Mouse (Mus musculus) forebrain, postnatal 0 days (tissue): ENCODE measurements around the gene Cdx2. TPM values are rescaled to one million over a fixed set of nuclear protein-coding genes. Genes with fewer than 3 reads are reported as not detected.

Source experiments
- ATAC-seq: fragments of 200-750 bp; cut with Nextera tagmentation; 2 replicates; pipeline ENCODE4 v1.8.0; 2017; ENCODE audit warnings: mild to moderate bottlenecking, moderate library complexity
- DNase-seq: peaks from one replicate; pipeline ENCODE4 v3.0.0-alpha.2; 2015
- H3K27ac ChIP-seq: fragments of 300-500 bp; sonication (generic); 2 replicates; pipeline ENCODE4 v1.5.1; 2014; ENCODE audit warnings: low read depth, mild to moderate bottlenecking, antibody characterized with exemption, low read length, moderate library complexity, mixed read lengths
- H3K27me3 ChIP-seq: fragments of 300-500 bp; sonication (generic); 2 replicates; pipeline ENCODE4 v1.6.1; 2014; ENCODE audit warnings: mild to moderate bottlenecking, low read length, mixed read lengths; ENCODE audit not compliant: insufficient read depth
- H3K36me3 ChIP-seq: fragments of 300-500 bp; sonication (generic); 2 replicates; pipeline ENCODE4 v1.6.1; 2014; ENCODE audit warnings: mild to moderate bottlenecking, moderate library complexity; ENCODE audit not compliant: insufficient read depth
- H3K4me1 ChIP-seq: fragments of 300-500 bp; sonication (generic); 2 replicates; pipeline ENCODE4 v1.6.1; 2014; ENCODE audit warnings: antibody characterized with exemption; ENCODE audit not compliant: insufficient read depth
- H3K4me2 ChIP-seq: fragments of 300-500 bp; sonication (generic); 2 replicates; pipeline ENCODE4 v1.6.1; 2014; ENCODE audit warnings: low read depth, mild to moderate bottlenecking, moderate library complexity
- H3K4me3 ChIP-seq: fragments of 300-500 bp; sonication (generic); 2 replicates; pipeline ENCODE4 v1.5.1; 2014; ENCODE audit warnings: low read depth, low read length, mixed read lengths
- H3K9ac ChIP-seq: fragments of 300-500 bp; sonication (generic); 2 replicates; pipeline ENCODE4 v1.6.1; 2014; ENCODE audit warnings: mild to moderate bottlenecking
- H3K9me3 ChIP-seq: fragments of 300-500 bp; sonication (generic); 2 replicates; pipeline ENCODE4 v1.6.1; 2016; ENCODE audit warnings: low read length
- CTCF ChIP-seq: sonication (generic); IDR thresholded peaks from 2 replicates; pipeline ENCODE4 v1.5.1; 2016; ENCODE audit warnings: antibody characterized with exemption, control low read depth, low read depth
- WGBS: fragments of 180-500 bp; shearing (Covaris S2); extraction: QIAGEN DNeasy Blood & Tissue Kit; methylation state at CpG from one replicate; pipeline ENCODE4 v1.1.7; 2014; 5-methylcytosine and 5-hydroxymethylcytosine counted together
- polyA plus RNA-seq: library from polyadenylated mRNA; unstranded; fragments of >200 nt; fragmentation: Nextera tagmentation; extraction: Ambion mirVana; gene quantifications from 2 replicates; pipeline ENCODE4 v1.2.1, GENCODE M21; 2015
- total RNA-seq: library from RNA; depleted of rRNA; stranded (reverse); fragments of >200 nt; gene quantifications from 2 replicates; pipeline ENCODE4 v1.2.3, GENCODE M21; 2014

The Cdx2 gene
- total and polyA plus RNA-seq, 2 experiments from 2014 or later = not detected

- Histone ChIP-seq H3K4me2 (no peak overlapping the region), H3K27ac (no peak overlapping the region), H3K9ac (no peak overlapping the region), H3K9me3 (no peaks in the 10 kb centered on the region), H3K36me3 (no peaks in the 10 kb centered on the region), H3K4me3 (no peak overlapping the region), H3K27me3 (peaks cover 57% of the 10 kb centered on the region), H3K4me1 (no peaks in the 10 kb centered on the region)
- WGBS = 21% methylated on average over 18 of the region's 18 CpGs
- peak; percentile 80 for DNase-seq
- TF ChIP-seq CTCF = peak; percentile 95
- peak; percentile 78 for ATAC-seq
These were observed 13.8 kb downstream of the Cdx2 start for GRCm38 (mm10) chr5:147293127-147293910.

- 53% methylated on average over 13 of the region's 13 CpGs for WGBS
- peaks cover 51% of the 10 kb centered on the region for H3K27me3 ChIP-seq
- H3K9ac ChIP-seq = no peak overlapping the region
- no peaks in the 10 kb centered on the region for H3K9me3 ChIP-seq
- DNase-seq (no peak), ATAC-seq (no peak)
- no peak overlapping the region for H3K27ac ChIP-seq
- no peaks in the 10 kb centered on the region for H3K36me3 ChIP-seq
- no peak overlapping the region for H3K4me3 ChIP-seq
- no peak overlapping the region for H3K4me2 ChIP-seq
- no peak for TF ChIP-seq CTCF
- H3K4me1 ChIP-seq = no peaks in the 10 kb centered on the region
These were observed 14.5 kb downstream of the Cdx2 start for GRCm38 (mm10) chr5:147292506-147293120.

GRCm38 (mm10) chr5:147291764-147292505, 15.1 kb downstream of the Cdx2 start:
- Histone ChIP-seq H3K9ac (no peak overlapping the region), H3K36me3 (no peaks in the 10 kb centered on the region), H3K4me3 (no peak overlapping the region), H3K9me3 (no peaks in the 10 kb centered on the region), H3K27me3 (peaks cover 45% of the 10 kb centered on the region), H3K4me2 (no peak overlapping the region), H3K4me1 (no peaks in the 10 kb centered on the region), H3K27ac (no peak overlapping the region)
- ATAC-seq (no peak), DNase-seq (no peak)
- WGBS = 41% methylated on average over 16 of the region's 16 CpGs
- TF ChIP-seq CTCF = no peak

- WGBS = 72% methylated on average over 4 of the region's 4 CpGs
- no peaks in the 10 kb centered on the region for H3K9me3 ChIP-seq
- H3K4me1 ChIP-seq = no peaks in the 10 kb centered on the region
- H3K36me3 ChIP-seq = no peaks in the 10 kb centered on the region
- H3K4me3 ChIP-seq = no peak overlapping the region
- no peak for ATAC-seq
- H3K9ac ChIP-seq = no peak overlapping the region
- peaks cover 26% of the 10 kb centered on the region for H3K27me3 ChIP-seq
- H3K4me2 ChIP-seq = no peak overlapping the region
- TF ChIP-seq CTCF = peak; percentile 16; the same call in 1 of the 2 replicates
- no peak for DNase-seq
- no peak overlapping the region for H3K27ac ChIP-seq
These were observed 22.7 kb downstream of the Cdx2 start for GRCm38 (mm10) chr5:147284365-147284764.

GRCm38 (mm10) chr5:147277547-147277925, 29.5 kb downstream of the Cdx2 start:
- TF ChIP-seq CTCF = no peak
- Histone ChIP-seq H3K27ac (no peak overlapping the region), H3K4me1 (no peaks in the 10 kb centered on the region), H3K4me3 (no peak overlapping the region), H3K4me2 (no peak overlapping the region), H3K36me3 (no peaks in the 10 kb centered on the region), H3K9ac (no peak overlapping the region), H3K9me3 (no peaks in the 10 kb centered on the region), H3K27me3 (peaks cover 77% of the 10 kb centered on the region)
- ATAC-seq (no peak), DNase-seq (no peak)
- 1% methylated on average over 13 of the region's 13 CpGs for WGBS

- Histone ChIP-seq H3K4me1 (no peaks in the 10 kb centered on the region), H3K4me3 (no peak overlapping the region), H3K9me3 (no peaks in the 10 kb centered on the region), H3K9ac (no peak overlapping the region), H3K4me2 (no peak overlapping the region), H3K36me3 (no peaks in the 10 kb centered on the region), H3K27ac (no peak overlapping the region), H3K27me3 (peaks cover 83% of the 10 kb centered on the region)
- ATAC-seq (no peak), DNase-seq (no peak)
- WGBS = 2% methylated on average over 18 of the region's 18 CpGs
- TF ChIP-seq CTCF = no peak
These were observed 30.1 kb downstream of the Cdx2 start for GRCm38 (mm10) chr5:147276701-147277546.
